Mouse (Mus musculus): ENCODE data around the gene Aldh1l1. TPM values are rescaled to one million over a fixed set of nuclear protein-coding genes. Genes with fewer than 3 reads are reported as not detected.

Aldh1l1 gene
- polyA plus RNA-seq, 1 experiment from 2014 or later, result 1.1 TPM

GRCm38 (mm10) chr6:90643057-90643456 is 156.8 kb downstream of the Aldh1l1 start:
- Histone ChIP-seq H3K27me3 (replicated peaks) (no peaks in the 10 kb centered on the region), H3K36me3 (peaks cover 42% of the 10 kb centered on the region), H3K4me2 (no peak overlapping the region), H3K4me1 (peaks cover 5% of the 10 kb centered on the region; the same call in 1 of the 2 replicates), H3K4me3 (no peak overlapping the region), H3K9ac (no peak overlapping the region), H3K9me3 (no peaks in the 10 kb centered on the region), H3K27ac (replicated peaks) (no peak overlapping the region)
- 77% methylated on average over 3 of the region's 3 CpGs for WGBS
- ATAC-seq (ENCODE audit: extremely low read depth, insufficient number of reproducible peaks, low FRiP score, low TSS enrichment), result no peak

GRCm38 (mm10) chr6:90644965-90645364 is 158.7 kb downstream of the Aldh1l1 start:
- no peak overlapping the region for H3K9ac ChIP-seq
- H3K4me2 ChIP-seq, result no peak overlapping the region
- H3K27me3 ChIP-seq (replicated peaks), result no peaks in the 10 kb centered on the region
- H3K4me1 ChIP-seq, result peaks cover 5% of the 10 kb centered on the region; the same call in 1 of the 2 replicates
- no peaks in the 10 kb centered on the region for H3K9me3 ChIP-seq
- no peak for ATAC-seq (ENCODE audit: extremely low read depth, insufficient number of reproducible peaks, low FRiP score, low TSS enrichment)
- H3K36me3 ChIP-seq, result peaks cover 24% of the 10 kb centered on the region
- H3K4me3 ChIP-seq, result no peak overlapping the region
- 70% methylated on average over 4 of the region's 4 CpGs for WGBS
- no peak overlapping the region for H3K27ac ChIP-seq (replicated peaks)

GRCm38 (mm10) chr6:90648391-90648790 is 162.2 kb downstream of the Aldh1l1 start:
- Histone ChIP-seq H3K27ac (replicated peaks) (no peak overlapping the region), H3K4me3 (no peak overlapping the region), H3K9ac (no peak overlapping the region), H3K4me2 (no peak overlapping the region), H3K4me1 (peaks cover 10% of the 10 kb centered on the region; the same call in 1 of the 2 replicates), H3K27me3 (replicated peaks) (no peaks in the 10 kb centered on the region), H3K9me3 (no peaks in the 10 kb centered on the region), H3K36me3 (peaks cover 12% of the 10 kb centered on the region)
- ATAC-seq (ENCODE audit: extremely low read depth, insufficient number of reproducible peaks, low FRiP score, low TSS enrichment), result no peak
- WGBS, result 86% methylated on average over 6 of the region's 6 CpGs

GRCm38 (mm10) chr6:90649279-90649678 is 163.1 kb downstream of the Aldh1l1 start:
- Histone ChIP-seq H3K9ac (no peak overlapping the region), H3K4me1 (peaks cover 10% of the 10 kb centered on the region; the same call in 1 of the 2 replicates), H3K27me3 (replicated peaks) (no peaks in the 10 kb centered on the region), H3K4me3 (no peak overlapping the region), H3K4me2 (no peak overlapping the region), H3K36me3 (peaks cover 9% of the 10 kb centered on the region), H3K9me3 (no peaks in the 10 kb centered on the region), H3K27ac (replicated peaks) (no peak overlapping the region)
- ATAC-seq (ENCODE audit: extremely low read depth, insufficient number of reproducible peaks, low FRiP score, low TSS enrichment), result no peak
- 64% methylated on average over 3 of the region's 4 CpGs for WGBS

Other genes starting within 250 kb of the Aldh1l1 start
- not detected in 2 replicates for gene Vmn1r54, start 240.1 kb upstream of the Aldh1l1 start, polyA plus RNA-seq (2015; fragmentation: Nextera tagmentation; extraction: Ambion mirVana)
- not detected in 2 replicates for gene BC048671, start 185.2 kb upstream of the Aldh1l1 start, polyA plus RNA-seq (2015; fragmentation: Nextera tagmentation; extraction: Ambion mirVana)
- gene Chst13, start 161.2 kb upstream of the Aldh1l1 start, polyA plus RNA-seq (2015; fragmentation: Nextera tagmentation; extraction: Ambion mirVana), result 0.75 TPM in 1 of 2 replicates, not detected in the other
- gene Uroc1, start 153.1 kb upstream of the Aldh1l1 start, polyA plus RNA-seq (2015; fragmentation: Nextera tagmentation; extraction: Ambion mirVana), result 0.08 and 0.32 TPM in 2 replicates
- gene Zxdc, start 116.9 kb upstream of the Aldh1l1 start, polyA plus RNA-seq (2015; fragmentation: Nextera tagmentation; extraction: Ambion mirVana), result 5.4 and 5.5 TPM in 2 replicates
- 0.05 and 0.28 TPM in 2 replicates for gene Cfap100, start 57.6 kb upstream of the Aldh1l1 start, polyA plus RNA-seq (2015; fragmentation: Nextera tagmentation; extraction: Ambion mirVana)
- 5.8 and 7.9 TPM in 2 replicates for gene Klf15, start 23.9 kb upstream of the Aldh1l1 start, polyA plus RNA-seq (2015; fragmentation: Nextera tagmentation; extraction: Ambion mirVana)
- gene Slc41a3, start 118.3 kb downstream of the Aldh1l1 start, polyA plus RNA-seq (2015; fragmentation: Nextera tagmentation; extraction: Ambion mirVana), result 12.1 and 14.0 TPM in 2 replicates

Data from heart, embryonic 13.5 days (tissue).